Mouse (Mus musculus) 3T3-L1 (cell line): ENCODE results near the gene Lpin2.

Experiments
- DNase-seq: peaks from one replicate; pipeline ENCODE4 v3.0.0-alpha.2; 2015; ENCODE audit warnings: low read depth, low spot score

Lpin2 gene

DNA sequence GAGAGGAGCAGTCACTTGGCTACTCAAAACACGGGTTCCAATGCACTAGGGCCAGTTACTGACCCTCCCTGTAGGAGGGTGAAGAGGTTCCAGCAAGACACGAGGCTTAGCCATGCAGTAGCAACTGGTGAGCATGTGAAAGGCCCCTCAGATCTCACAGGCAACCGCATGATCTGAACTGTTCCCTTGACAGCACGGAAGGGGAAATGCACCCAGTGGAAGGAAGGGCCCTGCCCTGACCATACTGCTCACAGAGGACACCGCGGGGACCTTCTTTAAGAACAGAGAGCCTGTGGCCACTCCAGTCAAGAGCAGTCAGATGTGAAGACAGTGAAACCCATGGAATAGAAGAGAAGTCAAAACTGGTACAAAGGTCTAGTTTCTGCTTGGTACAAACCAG lies 80.8 kb downstream of the Lpin2 start:
- no peak for DNase-seq

- peak; percentile 65 for DNase-seq
These were observed 82.4 kb downstream of the Lpin2 start for GRCm38 (mm10) chr17:71264739-71265138.

DNA sequence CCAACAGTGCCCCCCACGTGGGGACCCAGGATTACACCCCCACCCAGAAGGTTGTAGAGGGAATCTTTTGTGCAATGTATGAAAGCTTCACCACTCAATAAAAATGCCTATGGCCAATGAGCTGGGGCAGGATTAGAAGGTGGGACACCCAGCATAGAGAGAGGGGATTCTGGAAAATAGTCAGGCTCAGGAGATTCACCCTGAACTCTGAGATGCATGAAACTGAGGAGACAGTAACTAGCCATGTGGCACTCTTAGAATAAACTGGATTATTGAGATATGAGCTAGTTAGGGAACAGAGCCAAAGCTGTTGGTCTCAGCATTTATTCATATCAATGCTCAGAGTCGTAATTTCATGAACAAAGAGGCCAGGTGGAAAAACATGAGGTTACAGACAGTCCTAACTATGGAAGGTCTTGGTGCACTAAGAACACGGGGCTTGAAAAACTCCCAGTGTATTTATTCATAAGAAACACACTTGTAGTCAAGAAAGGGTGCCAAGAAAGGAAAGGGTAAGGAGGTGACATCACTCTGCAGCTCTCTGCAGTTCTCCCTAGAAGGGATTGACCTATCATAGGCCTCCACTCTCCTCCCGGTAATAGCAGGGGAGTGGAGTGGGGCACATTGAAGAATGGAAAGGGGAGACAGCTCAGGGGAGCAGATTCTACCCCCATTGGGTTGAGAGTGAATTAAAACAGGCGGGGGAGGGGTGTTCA lies 83.1 kb downstream of the Lpin2 start:
- DNase-seq, result no peak

DNA sequence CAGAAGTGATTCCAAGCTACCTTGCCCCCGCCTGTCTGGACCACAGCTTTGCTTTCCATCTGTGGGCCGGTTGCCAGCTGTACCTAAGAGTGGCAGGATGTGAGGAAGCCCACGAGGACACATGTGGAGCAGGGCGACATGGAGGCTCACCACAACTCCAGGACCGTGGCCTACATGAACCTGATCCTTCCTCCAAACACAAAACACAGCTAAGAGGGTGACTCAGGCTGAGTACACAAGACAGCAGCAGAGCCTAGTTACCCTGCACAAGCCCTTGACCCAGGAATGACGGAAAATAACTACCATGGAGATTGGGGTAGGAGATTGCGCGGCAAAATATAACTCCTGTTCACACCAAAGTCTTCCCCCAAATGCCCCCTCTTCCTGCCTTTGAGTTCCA lies 85.0 kb downstream of the Lpin2 start:
- DNase-seq, result no peak

DNA sequence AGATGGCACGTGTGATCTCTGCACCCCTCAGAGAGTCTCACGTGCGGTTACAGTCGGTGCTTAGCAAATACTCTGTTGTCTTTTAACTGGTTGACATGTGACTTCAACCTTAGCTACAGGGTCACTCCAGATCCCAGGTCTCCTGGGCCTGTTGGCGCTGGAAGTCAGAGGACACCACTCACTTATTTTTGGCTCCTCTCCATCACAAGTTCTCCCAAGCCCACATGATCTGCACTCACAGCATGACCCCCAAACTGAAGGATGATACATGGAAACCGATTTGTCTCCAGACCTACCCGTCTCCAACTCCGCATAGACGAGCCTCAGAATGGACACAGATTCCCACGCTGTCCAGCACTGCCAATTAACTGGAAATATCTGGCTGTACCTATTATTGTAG lies 85.8 kb downstream of the Lpin2 start:
- DNase-seq, result no peak

- DNase-seq, result no peak
These were observed 86.2 kb downstream of the Lpin2 start for GRCm38 (mm10) chr17:71268599-71268998.

DNA sequence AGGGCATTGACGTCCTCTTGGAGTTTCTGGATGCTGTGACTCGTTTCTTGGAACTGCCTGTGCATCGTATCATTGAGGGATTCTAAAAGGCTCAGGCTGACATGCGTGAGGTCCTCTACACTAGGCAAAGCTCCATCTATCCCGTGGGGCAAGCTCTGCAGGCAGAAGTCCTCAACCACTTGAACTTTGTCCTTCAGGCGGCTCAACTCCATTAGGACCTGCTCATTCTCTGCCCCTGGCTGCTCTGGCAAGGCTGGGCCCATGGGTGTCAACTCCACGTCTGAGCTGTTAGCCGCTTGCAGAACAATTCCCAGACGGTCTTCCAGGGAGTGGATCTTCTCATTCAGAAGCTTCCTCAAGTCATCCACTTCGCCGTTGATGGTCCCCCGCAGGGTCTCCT lies 91.5 kb downstream of the Lpin2 start:
- DNase-seq, result no peak

DNA sequence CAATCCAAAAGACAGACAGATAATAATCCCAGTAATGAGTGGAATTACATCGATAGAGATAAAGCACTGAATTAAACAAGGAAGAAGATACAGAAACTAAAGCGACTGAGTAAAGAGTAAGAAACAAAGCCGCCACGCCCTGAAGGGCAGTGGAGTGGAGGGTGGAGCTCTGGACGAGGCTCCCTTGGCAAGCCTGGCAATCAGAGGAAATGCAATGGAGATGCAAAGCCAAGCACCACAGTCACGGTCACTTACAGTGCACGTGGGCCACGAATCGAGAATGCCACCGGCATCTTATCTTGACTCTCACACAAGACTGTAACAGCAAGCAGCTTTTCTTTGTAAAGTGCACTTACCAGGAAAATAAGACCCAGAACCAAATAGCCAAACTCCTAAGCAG lies 94.4 kb downstream of the Lpin2 start:
- DNase-seq, result no peak

DNA sequence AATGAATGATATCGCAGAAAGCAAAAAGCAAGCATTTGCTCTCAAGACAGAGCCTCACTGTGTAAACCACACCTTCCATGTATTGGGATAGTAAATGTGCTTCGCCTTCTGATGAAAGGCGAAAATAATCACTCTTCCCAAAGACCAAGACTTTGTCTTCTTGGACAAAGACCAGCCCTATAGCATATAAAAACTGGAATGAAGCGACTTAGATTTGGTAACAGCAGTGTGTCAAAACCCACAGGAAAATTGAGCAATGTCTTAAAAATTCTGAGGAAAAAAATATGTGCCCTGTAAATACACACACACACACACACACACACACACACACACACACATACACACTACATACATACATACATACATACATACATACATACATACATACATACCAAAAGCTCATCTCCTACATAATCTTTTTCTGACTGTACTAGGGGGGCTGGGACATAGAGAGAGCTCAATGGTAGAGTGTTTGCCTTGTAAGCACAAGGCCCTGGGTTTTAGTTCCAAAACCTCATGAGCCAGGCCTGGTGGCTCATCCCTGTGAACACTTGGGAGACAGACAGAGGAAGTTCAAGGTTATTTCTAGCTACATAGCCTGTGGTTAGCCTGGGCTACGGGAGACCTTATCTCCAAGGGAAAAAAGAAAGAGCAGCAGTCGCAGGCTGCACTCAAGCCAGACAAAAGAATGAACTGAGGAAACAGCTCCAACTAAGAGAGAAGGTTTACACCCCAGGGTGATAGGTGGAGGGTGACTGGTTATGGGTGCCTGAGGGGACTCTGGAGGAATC lies 95.5 kb downstream of the Lpin2 start:
- no peak for DNase-seq

GRCm38 (mm10) chr17:71282716-71283115 lies 100.4 kb downstream of the Lpin2 start:
- no peak for DNase-seq

- DNase-seq, result peak; percentile 63
These were observed 100.9 kb downstream of the Lpin2 start for GRCm38 (mm10) chr17:71283237-71283636.

DNA sequence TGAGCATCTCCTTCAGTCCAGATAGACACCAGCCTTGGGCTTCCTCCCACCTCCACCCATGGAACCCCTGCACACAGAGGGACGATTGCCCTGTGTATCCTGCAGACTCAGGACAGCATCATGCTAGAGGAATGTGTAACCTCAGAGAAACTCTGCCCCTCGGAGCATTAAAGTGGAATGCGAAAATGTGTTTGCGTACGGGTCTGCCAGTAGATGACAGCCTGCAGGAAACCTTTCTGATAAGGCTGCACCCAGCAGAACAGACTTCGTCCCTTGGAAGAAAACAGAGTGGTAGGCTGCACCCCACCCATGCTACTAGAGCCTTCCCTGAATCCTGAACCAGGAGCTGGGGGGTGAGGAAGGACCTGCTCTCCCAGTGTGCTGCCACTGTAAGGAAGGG lies 102.5 kb downstream of the Lpin2 start:
- peak; percentile 82 for DNase-seq

GRCm38 (mm10) chr17:71285929-71286328 lies 103.6 kb downstream of the Lpin2 start:
- DNase-seq, result peak; percentile 82

DNA sequence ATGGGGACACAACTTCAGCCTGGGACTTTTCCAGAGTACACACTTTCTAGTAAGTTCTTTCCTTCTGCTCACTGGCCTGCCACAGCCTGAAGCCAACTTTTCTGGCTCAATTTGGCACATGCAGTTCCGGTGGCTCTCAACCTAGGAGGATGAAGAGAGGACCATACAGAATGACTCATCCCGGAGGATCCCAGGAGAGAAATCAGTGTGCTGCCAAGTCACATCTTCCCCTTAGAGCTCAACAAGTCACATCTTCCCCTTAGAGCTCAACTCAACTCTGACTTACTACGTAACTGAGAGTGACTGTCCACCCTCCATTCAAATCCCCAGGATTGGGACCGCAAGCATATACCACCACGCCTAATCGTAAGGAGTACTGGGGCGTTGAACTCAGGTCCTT lies 105.2 kb downstream of the Lpin2 start:
- peak; percentile 72 for DNase-seq

DNA sequence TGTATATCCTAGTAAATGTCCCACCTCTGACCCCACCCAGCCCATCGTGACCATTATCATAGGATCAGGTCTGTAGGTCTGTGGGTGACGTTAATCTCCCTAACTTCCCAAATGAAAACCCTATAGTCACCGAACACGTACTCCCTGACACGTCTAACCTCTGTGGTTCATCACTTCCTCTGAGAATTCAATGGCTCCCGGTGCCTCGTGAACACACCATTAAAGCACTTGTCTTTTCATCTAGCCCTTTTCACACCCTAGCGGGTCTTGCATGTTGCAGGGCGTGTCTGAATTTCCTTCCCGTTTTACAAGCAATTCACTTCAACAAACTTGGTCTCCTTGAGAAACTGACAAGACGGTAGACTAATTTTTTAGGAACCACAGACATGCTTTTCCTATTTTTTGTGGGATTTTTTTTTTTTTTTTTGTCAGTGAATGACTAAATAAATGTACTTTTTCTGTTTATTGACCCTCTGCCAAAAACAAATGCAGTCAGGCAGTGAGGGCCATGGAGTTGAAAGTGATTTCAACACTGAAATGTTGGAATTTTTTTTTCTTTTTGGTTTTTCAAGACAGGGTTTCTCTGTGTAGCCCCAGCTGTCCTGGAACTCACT lies 105.9 kb downstream of the Lpin2 start:
- DNase-seq, result peak; percentile 69

GRCm38 (mm10) chr17:71288808-71289548 lies 106.6 kb downstream of the Lpin2 start:
- DNase-seq, result no peak

- peak; percentile 70 for DNase-seq
These were observed 107.3 kb downstream of the Lpin2 start for GRCm38 (mm10) chr17:71289572-71290176.

DNA sequence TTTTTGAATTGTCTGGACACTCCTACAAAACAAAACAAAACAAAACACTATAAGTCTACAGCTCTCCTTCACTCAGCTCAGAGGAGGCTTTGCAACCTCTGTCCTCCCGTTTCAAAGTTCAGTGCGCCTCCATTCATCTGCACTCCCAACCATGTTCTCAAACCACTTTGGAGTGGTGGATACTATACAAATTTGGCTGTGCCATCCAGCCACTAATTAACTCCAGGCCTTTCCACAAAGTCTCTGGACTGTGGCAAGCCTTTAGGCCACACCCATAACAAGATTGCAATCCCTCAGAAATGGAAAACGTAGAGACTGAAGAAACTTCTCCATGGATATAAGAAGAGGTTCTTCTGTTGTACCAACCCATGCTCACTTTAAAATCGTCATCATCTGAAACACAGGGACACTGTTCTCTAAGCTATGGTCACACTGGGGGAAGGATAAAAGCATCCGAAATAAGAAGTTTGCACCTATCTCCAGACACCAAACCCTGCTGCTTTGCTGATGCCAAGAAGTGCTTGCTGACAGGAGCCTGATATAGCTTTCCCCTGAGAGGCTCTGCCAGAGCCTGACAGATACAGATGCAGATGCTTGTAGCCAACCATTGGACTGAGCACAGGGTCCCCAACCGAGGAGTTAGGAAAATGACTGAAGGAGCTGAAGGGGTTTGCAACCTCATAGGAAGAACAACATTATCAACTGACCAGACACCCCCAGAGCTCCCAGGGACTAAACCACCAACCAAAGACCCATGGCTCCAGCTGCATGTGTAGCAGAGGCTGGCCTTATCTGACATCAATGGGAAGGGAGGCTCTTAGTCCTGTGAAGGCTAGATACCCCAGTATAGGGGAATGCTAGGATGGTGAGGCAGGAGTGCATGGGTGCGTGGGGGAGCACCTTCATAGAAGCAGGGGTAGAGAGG lies 108.4 kb downstream of the Lpin2 start:
- peak; percentile 85 for DNase-seq

DNA sequence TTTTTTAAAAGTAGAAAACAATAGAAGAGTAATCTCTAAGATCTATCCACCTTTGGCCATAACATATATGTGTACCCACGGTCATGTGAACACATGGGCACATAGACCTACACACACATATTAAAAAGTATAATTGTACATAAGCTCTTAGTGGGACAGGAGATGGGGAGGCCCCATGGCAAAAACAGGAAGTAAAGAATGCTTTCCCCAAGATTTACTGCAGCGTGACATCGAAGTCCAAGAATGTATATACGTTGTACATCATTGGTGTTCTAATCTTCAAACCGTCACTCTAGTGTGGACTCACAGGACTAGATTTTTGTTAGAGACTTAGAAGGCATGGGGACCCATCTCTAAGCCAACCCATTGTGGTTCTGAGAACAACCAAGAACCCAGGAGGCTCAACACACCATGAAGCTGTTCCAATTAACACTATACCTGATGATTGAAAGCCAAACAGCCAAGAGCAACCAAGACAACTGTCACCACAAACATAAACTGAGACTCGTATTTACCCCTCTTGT lies 109.6 kb downstream of the Lpin2 start:
- no peak for DNase-seq

DNA sequence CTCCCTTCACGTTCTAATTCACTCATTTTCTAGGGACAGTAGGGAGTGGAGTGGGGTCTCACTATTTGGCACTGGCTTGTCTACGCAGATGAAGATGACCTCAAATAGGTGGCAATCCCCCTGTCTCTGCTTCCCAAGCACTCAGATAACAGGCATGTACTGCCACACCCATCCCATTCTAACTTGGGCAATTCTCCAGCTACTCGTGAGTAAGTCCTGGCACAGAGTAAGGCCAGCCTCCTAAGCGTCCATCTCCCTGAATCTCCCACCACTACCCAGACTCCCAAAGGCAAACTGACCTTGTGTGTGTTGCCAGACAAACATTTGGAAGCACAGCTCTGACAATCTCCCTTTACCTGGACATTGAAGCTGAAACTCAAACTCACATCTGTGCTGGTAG lies 110.5 kb downstream of the Lpin2 start:
- peak; percentile 89 for DNase-seq
